Mouse (Mus musculus): ENCODE measurements at regions not wholly inside any gene's neighbourhood (a gene's known extent, or its start where the extent isn't known, plus 50 kb on each side); places are given as distances from the start of the nearest gene placed in this dataset.

- TF ChIP-seq CTCF (IDR thresholded peaks at IDR 0.05; ENCODE audit: borderline replicate concordance, extremely low read depth, insufficient read depth, insufficient read length), result no peak
- no peak for TF ChIP-seq POLR2A (IDR thresholded peaks at IDR 0.05; ENCODE audit: borderline replicate concordance, extremely low read depth, insufficient read depth, insufficient read length, poor library complexity, severe bottlenecking)
These were observed 74.1 kb upstream of the Card11 start for GRCm38 (mm10) chr5:141074457-141074856.
